Mouse (Mus musculus) spleen, postnatal 14 days (tissue): ENCODE data around the gene Ttc7b.

Experiments used
- DNase-seq, 2 experiments: peaks; one replicate each; pipeline ENCODE4 v3.0.0; 2021 to 2022; ENCODE audit warnings: low spot score in 2 of 2

Ttc7b gene

GRCm38 (mm10) chr12:100415802-100416201 is 104.8 kb downstream of the Ttc7b start:
- no peak for DNase-seq

GRCm38 (mm10) chr12:100414717-100415398 is 105.8 kb downstream of the Ttc7b start:
- no peak for DNase-seq

GRCm38 (mm10) chr12:100408714-100409113 is 111.9 kb downstream of the Ttc7b start:
- no peak for DNase-seq

- DNase-seq: no peak
Measured at GRCm38 (mm10) chr12:100408143-100408542, 112.5 kb downstream of the Ttc7b start.

- DNase-seq: no peak
Measured at GRCm38 (mm10) chr12:100407371-100407770, 113.3 kb downstream of the Ttc7b start.

GRCm38 (mm10) chr12:100406094-100406493 is 114.5 kb downstream of the Ttc7b start:
- no peak for DNase-seq

GRCm38 (mm10) chr12:100405512-100406030 is 115.1 kb downstream of the Ttc7b start:
- no peak for DNase-seq

GRCm38 (mm10) chr12:100404430-100404829 is 116.2 kb downstream of the Ttc7b start:
- DNase-seq: no peak

- DNase-seq: no peak
Measured at GRCm38 (mm10) chr12:100403005-100403324, 117.7 kb downstream of the Ttc7b start.

GRCm38 (mm10) chr12:100402296-100403004 is 118.2 kb downstream of the Ttc7b start:
- DNase-seq: no peak

GRCm38 (mm10) chr12:100400119-100400518 is 120.5 kb downstream of the Ttc7b start:
- DNase-seq: no peak

GRCm38 (mm10) chr12:100399126-100399727 is 121.4 kb downstream of the Ttc7b start:
- no peak for DNase-seq

- no peak for DNase-seq
Measured at GRCm38 (mm10) chr12:100398268-100398943, 122.2 kb downstream of the Ttc7b start.

- no peak for DNase-seq
Measured at GRCm38 (mm10) chr12:100397432-100398146, 123.0 kb downstream of the Ttc7b start.

- DNase-seq: no peak
Measured at GRCm38 (mm10) chr12:100396806-100397205, 123.8 kb downstream of the Ttc7b start.

GRCm38 (mm10) chr12:100393532-100393931 is 127.1 kb downstream of the Ttc7b start:
- no peak for DNase-seq

- DNase-seq: no peak
Measured at GRCm38 (mm10) chr12:100393109-100393508, 127.5 kb downstream of the Ttc7b start.

GRCm38 (mm10) chr12:100392466-100392865 is 128.2 kb downstream of the Ttc7b start:
- DNase-seq: no peak

- DNase-seq: no peak
Measured at GRCm38 (mm10) chr12:100391890-100392289, 128.7 kb downstream of the Ttc7b start.

GRCm38 (mm10) chr12:100389878-100390710 is 130.5 kb downstream of the Ttc7b start:
- no peak for DNase-seq

- no peak for DNase-seq
Measured at GRCm38 (mm10) chr12:100386259-100386658, 134.4 kb downstream of the Ttc7b start.
